Mouse (Mus musculus) brain, embryonic 18.5 days (tissue): ENCODE measurements around the gene Lrrc46.

ENCODE experiments used
- DNase-seq: peaks from one replicate; pipeline ENCODE4 v3.0.0-alpha.2; 2012; ENCODE audit warnings: low read depth, low spot score

The Lrrc46 gene

DNA sequence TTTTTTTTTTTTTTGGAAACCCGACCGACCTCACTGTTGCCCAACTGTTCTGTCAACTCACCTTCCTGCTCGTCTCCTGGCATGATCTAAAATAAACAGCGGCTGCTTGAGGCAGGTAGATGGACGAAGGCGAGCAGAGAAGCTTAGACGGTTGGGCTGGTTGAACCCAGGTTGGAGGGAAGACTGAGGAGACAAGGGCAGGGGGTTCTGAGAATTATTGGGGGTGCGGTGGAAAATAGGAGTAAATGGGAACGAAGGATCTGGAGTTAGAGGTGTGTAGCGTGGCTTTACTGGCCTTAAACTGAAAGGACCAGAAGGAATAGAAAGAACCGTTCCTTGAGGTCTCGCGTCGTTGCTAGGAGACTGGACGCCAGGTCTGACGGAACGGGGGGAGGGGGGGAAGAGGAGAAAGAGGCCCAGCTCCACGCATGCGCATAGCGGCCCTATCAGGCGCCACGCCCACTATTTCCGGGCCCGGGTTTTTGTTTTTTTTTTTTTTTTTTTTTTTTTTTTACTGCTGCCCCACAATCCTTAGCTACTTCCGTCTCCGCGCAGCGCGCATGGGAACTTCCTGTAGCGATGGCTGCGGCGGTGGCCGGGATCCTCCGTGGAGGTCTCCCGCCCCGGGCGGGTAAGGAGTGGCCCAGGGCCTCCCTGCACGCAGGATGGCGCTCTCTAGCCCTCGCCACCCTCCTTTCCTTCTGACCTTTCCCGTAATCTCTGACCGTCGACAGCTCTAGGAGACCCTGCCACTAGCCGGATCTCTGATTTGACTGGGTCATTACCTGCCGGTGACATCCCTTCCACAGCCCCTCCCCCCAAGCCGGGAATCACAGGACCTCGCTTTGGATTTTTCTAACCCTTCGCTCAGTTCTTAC lies at the start of gene Lrrc46, which contains the start of gene Mrpl10:
Lrrc46 (minus strand) TSS at position 386 of the 878 bp plus-strand sequence.
Mrpl10 (plus strand) TSS at position 539 of the 878 bp plus-strand sequence.
- peak; percentile 92 for DNase-seq

DNA sequence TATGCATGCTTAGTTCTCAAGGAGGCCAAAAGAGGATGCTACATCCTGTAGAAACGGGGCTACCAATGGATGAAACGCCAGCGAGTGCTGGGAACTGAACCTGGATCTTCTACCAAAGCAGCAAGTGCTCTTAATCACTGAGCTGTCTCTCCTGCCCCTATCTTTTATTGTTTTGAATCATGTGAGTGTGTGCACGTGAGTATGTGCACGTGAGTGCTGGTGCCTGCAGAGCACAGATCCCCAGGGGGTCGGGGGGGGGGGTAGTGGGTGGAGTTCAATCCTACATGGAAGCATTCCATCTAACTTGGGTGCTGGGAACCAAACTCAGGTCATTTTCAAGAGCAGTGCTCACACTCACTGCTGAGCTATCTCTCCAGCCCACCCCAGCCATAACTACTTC lies 45.2 kb upstream of the Lrrc46 start:
- no peak for DNase-seq

GRCm38 (mm10) chr11:97084821-97085505 lies 43.8 kb upstream of the Lrrc46 start:
- no peak for DNase-seq

- DNase-seq = no peak
Observed at GRCm38 (mm10) chr11:97083401-97084140, 42.4 kb upstream of the Lrrc46 start.

DNA sequence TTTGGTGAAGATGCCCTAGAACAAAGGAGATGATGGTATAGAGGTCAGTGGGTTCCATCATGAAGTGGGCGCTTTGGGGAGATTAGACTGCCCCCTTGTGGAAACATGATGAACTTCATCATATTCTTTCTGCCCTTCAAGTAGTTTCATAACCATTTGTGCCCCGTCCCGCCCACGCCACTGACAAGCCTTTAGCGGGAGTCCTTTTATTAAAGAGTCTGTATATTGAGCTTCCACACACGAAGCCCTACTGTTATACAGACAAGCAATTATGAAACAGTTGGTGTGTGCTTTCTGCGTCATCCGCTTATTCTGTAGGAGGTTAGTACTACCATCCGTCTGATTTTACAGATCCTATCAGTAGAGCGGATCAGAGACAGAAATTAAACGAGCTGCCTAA lies 41.8 kb upstream of the Lrrc46 start:
- DNase-seq = no peak

DNA sequence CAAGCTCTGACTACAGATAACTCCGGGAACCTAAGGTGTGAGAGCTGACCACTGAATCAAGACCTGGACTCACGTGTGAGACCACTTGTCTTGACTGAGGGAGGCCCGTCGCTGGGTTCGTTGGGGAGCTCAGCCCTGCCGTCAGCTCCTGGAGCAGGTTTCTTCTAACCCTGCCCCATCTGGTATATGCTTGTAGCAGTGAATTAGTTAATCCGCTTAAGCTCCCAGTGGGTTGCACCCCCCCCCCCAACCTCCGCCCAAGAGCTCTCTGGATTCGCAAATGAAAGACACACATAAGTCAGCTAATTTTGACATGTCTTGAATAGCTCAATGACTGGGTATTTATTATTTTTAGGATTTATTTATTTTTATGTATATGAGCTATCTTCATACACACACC lies 39.1 kb upstream of the Lrrc46 start:
- DNase-seq = no peak

- DNase-seq = no peak
Observed at GRCm38 (mm10) chr11:97078751-97079150, 37.5 kb upstream of the Lrrc46 start.

- DNase-seq = no peak
Observed at GRCm38 (mm10) chr11:97074235-97074634, 33.0 kb upstream of the Lrrc46 start.

GRCm38 (mm10) chr11:97072533-97072932 lies 31.3 kb upstream of the Lrrc46 start:
- peak; percentile 26 for DNase-seq

DNA sequence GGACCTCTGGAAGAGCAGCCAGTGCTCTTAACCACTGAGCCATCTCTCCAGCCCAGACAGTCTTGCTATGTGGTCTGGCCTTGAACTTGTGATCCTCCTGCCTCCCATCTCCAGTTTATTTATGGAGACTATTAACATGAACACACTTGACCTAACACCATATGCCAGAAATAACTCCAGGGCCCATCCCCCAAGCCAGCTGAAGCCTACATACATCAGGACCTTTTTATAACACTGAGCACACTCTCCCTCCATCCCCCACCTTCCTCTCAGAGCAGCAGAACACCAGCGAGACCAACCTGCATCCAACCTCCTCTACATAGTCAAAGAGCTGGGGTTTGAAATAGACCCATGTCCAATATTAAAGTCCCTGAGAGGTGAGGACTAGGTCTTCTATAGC lies 29.9 kb upstream of the Lrrc46 start:
- DNase-seq = no peak

- DNase-seq = no peak
Observed at GRCm38 (mm10) chr11:97069770-97070169, 28.6 kb upstream of the Lrrc46 start.

- DNase-seq = no peak
Observed at GRCm38 (mm10) chr11:97069333-97069732, 28.1 kb upstream of the Lrrc46 start.

DNA sequence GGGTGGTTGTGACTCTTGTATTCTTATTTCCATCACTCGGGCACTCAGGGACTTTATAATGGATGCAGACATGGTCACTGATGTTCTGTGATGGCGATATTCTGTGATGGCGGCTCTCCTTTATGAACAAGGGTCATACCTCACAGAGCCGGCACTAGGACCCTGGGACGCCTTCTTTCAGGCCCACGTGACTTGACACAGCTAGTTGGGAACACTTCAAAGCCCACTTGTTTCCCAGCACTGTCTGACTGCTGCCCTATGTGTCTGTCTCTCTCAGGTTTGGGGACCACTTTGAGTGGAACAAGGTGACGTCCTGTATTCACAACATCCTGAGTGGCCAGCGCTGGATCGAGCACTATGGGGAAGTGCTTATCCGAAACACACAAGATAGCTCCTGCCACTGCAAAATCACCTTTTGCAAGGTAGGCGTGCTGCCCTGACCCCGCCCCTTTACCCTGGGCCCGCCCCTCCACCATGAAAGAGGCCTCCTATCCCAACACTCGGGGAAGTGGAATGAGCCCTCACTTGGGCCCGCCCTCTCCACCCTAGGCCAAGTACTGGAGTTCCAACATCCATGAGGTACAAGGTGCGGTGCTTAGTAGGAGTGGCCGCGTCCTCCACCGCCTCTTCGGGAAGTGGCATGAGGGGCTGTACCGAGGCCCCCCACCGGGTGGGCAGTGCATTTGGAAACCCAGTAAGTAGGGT lies 25.6 kb upstream of the Lrrc46 start:
- no peak for DNase-seq

- no peak for DNase-seq
Observed at GRCm38 (mm10) chr11:97065538-97066295, 24.5 kb upstream of the Lrrc46 start.

DNA sequence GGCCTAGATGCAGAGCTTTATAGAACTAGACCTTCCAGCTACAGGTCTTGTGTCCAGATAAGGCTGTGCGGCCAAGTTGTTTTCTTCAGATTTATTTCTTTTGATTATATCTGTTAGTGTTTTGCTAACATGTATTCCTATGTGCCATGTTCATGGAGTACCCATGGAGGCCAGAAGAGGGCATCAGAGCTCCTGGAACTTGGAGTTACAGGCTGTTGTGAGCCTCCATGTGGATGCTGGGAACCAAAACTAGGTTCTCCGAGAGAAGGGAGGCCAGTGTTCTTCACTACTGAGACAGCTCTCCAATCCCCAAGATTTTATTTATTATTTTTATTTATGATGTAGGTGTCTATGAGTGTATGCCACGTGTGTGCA lies 22.7 kb upstream of the Lrrc46 start:
- no peak for DNase-seq

- DNase-seq = no peak
Observed at GRCm38 (mm10) chr11:97063274-97063920, 22.2 kb upstream of the Lrrc46 start.

GRCm38 (mm10) chr11:97052219-97052646 lies 11.0 kb upstream of the Lrrc46 start:
- no peak for DNase-seq

DNA sequence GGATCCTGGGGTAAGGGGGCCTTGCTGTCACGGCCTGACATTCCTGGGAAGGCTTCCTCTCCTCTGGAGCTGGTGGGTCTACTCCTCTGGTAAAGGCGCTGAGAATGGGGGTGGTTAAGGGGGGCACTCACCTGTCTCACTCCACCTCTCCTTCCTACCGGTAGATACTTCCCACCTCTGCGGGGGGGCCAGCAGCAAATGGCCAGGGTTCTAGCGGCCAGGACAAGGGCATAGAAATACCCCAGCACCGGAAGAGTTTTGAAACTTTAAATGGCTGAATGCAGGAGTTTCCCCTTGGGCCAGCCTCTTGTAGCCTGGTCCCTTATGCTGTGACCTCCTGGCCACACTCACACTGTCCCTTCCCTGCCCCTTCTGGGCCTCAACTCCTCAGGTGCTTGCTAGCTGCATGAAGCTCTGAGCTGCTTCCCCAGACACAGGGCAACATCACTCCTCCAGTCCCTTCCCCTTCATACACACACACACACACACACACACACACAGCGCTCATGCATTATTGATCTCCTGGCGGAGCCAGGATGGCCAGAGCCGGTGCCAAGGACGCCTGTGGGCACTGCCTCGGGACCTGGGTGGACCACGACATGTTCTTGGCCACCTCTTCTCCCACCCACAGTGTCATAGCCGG lies 9.9 kb upstream of the Lrrc46 start:
- DNase-seq = no peak

DNA sequence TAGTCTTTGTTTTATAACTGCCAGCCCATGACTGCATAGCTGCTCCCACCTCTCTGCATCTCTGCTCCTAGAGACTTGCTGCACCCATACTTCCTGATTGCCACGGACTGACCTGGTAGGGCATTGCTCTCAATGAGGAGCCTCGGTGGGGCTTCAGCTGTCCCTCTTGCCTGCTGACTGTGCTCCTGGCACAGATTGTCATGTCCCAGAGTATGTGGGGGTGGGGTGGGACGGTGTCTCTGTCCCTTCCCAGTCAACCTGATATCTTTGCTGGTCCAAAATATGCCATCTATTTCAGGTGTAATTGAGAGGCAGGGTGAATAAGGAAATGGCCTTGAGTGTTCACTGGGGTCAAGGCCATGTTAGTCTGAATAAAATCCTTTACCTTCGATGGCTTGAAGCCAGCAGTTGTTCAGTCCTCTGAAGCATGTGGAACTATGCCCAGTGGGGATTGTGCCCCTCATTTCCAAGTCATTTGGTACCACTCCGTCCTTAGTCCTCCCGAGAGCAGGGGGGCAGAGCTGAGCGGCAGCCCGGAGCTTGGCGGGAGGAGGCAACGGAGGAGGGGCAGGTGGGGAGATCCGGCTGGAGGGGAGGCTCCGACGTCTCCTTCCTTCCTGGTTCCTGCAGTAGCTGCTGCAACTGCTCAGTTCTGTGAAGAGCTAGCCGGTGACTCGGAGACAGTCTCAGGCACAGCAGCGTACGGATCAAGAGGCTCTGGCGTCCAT lies 9.2 kb upstream of the Lrrc46 start, which contains the start of gene Osbpl7:
Osbpl7 (plus strand) TSS at position 413 of the 728 bp plus-strand sequence.
- peak; percentile 66 for DNase-seq
